Mouse (Mus musculus) neural tube, embryonic 14.5 days (tissue): ENCODE measurements around the gene Supv3l1. TPM values are rescaled to one million over a fixed set of nuclear protein-coding genes. Genes with fewer than 3 reads are reported as not detected.

Experiments used
- ATAC-seq: fragments of 200-750 bp; cut with Nextera tagmentation; 2 replicates; pipeline ENCODE4 v1.8.0; 2017; ENCODE audit warnings: low read depth, mild to moderate bottlenecking, moderate TSS enrichment, moderate library complexity
- H3K27ac ChIP-seq: fragments of 300-500 bp; sonication (generic); 2 replicates; pipeline ENCODE4 v1.5.1; 2014; ENCODE audit warnings: low read depth, mild to moderate bottlenecking, control low read depth, low read length, moderate library complexity, mixed read lengths
- H3K27me3 ChIP-seq: fragments of 300-500 bp; sonication (generic); 2 replicates; pipeline ENCODE4 v1.6.1; 2014; ENCODE audit warnings: low read length; ENCODE audit not compliant: control insufficient read depth, insufficient read depth
- H3K36me3 ChIP-seq: fragments of 300-500 bp; sonication (generic); 2 replicates; pipeline ENCODE4 v1.6.1; 2014; ENCODE audit warnings: low read length, mixed read lengths; ENCODE audit not compliant: control insufficient read depth, insufficient read depth
- H3K4me1 ChIP-seq: fragments of 300-500 bp; sonication (generic); 2 replicates; pipeline ENCODE4 v1.6.1; 2014; ENCODE audit warnings: low read length; ENCODE audit not compliant: control insufficient read depth, insufficient read depth
- H3K4me2 ChIP-seq: fragments of 300-500 bp; sonication (generic); 2 replicates; pipeline ENCODE4 v1.6.1; 2014; ENCODE audit warnings: mild to moderate bottlenecking, low read depth, low read length, control low read depth
- H3K4me3 ChIP-seq: fragments of 300-500 bp; sonication (generic); 2 replicates; pipeline ENCODE4 v1.5.1; 2014; ENCODE audit warnings: low read depth, low read length, control low read depth, mixed read lengths
- H3K9ac ChIP-seq: fragments of 300-500 bp; sonication (generic); replicated peaks from 2 replicates; pipeline ENCODE4 v1.6.1; 2014; ENCODE audit warnings: low read depth, mild to moderate bottlenecking, control low read depth, low read length, mixed read lengths
- H3K9me3 ChIP-seq: fragments of 300-500 bp; sonication (generic); 2 replicates; pipeline ENCODE4 v1.6.1; 2016; ENCODE audit warnings: low read length; ENCODE audit not compliant: control insufficient read depth
- WGBS: fragments of 180-500 bp; shearing (Covaris S2); extraction: QIAGEN DNeasy Blood & Tissue Kit; methylation state at CpG from one replicate; pipeline ENCODE4 v1.1.7; 2014; 5-methylcytosine and 5-hydroxymethylcytosine counted together
- polyA plus RNA-seq: library from polyadenylated mRNA; unstranded; fragments of >200 nt; fragmentation: Nextera tagmentation; extraction: Ambion mirVana; gene quantifications from 2 replicates; pipeline ENCODE4 v1.2.1, GENCODE M21; 2014

Supv3l1 gene
- polyA plus RNA-seq, 1 experiment from 2014 or later, result 20.0 TPM

DNA sequence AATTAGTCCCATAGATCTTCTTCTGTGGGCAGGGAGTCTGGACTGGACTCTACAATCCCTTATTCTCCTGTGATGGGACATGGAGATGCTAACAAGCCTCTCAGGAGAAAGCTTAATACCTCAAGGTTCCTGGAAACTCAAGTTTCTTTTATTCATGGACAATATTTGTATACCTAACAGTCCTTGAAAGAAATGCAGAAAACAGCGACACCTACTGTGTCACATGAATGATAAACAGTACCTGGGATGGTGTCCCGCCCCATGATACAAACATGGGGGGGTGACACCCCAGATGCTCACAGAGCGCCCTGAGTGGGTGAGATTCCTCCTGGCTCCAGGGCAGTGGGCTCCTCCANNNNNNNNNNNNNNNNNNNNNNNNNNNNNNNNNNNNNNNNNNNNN, 66.5 kb downstream of the Supv3l1 start:
- Histone ChIP-seq H3K27me3 (no peaks in the 10 kb centered on the region), H3K4me3 (no peak overlapping the region), H3K27ac (no peak overlapping the region), H3K4me2 (no peak overlapping the region), H3K9me3 (no peaks in the 10 kb centered on the region), H3K9ac (no peak overlapping the region), H3K36me3 (no peaks in the 10 kb centered on the region), H3K4me1 (no peaks in the 10 kb centered on the region)
- ATAC-seq, result no peak
- WGBS, result 86% methylated on average over 3 of the region's 3 CpGs

GRCm38 (mm10) chr10:62380936-62381335, 68.6 kb downstream of the Supv3l1 start:
- H3K4me2 ChIP-seq, result no peak overlapping the region
- H3K4me1 ChIP-seq, result no peaks in the 10 kb centered on the region
- no peaks in the 10 kb centered on the region for H3K36me3 ChIP-seq
- H3K27me3 ChIP-seq, result no peaks in the 10 kb centered on the region
- ATAC-seq, result no peak
- no peak overlapping the region for H3K4me3 ChIP-seq
- no peak overlapping the region for H3K27ac ChIP-seq
- no peaks in the 10 kb centered on the region for H3K9me3 ChIP-seq
- no peak overlapping the region for H3K9ac ChIP-seq

- no peaks in the 10 kb centered on the region for H3K36me3 ChIP-seq
- H3K9ac ChIP-seq, result no peak within 1 kb of the TSS
- H3K27me3 ChIP-seq, result no peaks in the 10 kb centered on the region
- H3K4me3 ChIP-seq, result no peak within 1 kb of the TSS
- H3K4me2 ChIP-seq, result no peak within 1 kb of the TSS
- H3K9me3 ChIP-seq, result no peaks in the 10 kb centered on the region
- 89% methylated on average over 1 of the region's 1 CpGs for WGBS
- no peak within 1 kb of the TSS for H3K27ac ChIP-seq
- H3K4me1 ChIP-seq, result no peaks in the 10 kb centered on the region
- ATAC-seq, result no peak
Observed at GRCm38 (mm10) chr10:62379808-62380207, 69.7 kb downstream of the Supv3l1 start, which contains the start of gene Hk1. Hk1 (minus strand) TSS chr10:62379908.

Other genes with a start within 250 kb of the Supv3l1 start
- 8.5 and 12.7 TPM in 2 replicates for gene Tspan15, start 218.5 kb downstream of the Supv3l1 start, polyA plus RNA-seq
- 0.46 TPM in 1 of 2 replicates, not detected in the other for gene Tacr2, start 197.3 kb downstream of the Supv3l1 start, polyA plus RNA-seq
- gene Hk1, start 69.8 kb downstream of the Supv3l1 start, polyA plus RNA-seq, result 79.7 and 99.9 TPM in 2 replicates
- gene Hkdc1, start 27.2 kb downstream of the Supv3l1 start, polyA plus RNA-seq, result 0.24 and 0.28 TPM in 2 replicates
- gene 4930507D05Rik, start 249 bp downstream of the Supv3l1 start, polyA plus RNA-seq, result 1.5 and 2.8 TPM in 2 replicates
- gene Vps26a, start 37.1 kb upstream of the Supv3l1 start, polyA plus RNA-seq, result 57.5 and 63.4 TPM in 2 replicates
- 4.6 and 8.6 TPM in 2 replicates for gene Srgn, start 77.7 kb upstream of the Supv3l1 start, polyA plus RNA-seq
- 95.7 and 99.8 TPM in 2 replicates for gene Kif1bp, start 128.7 kb upstream of the Supv3l1 start, polyA plus RNA-seq
- 17.9 and 20.9 TPM in 2 replicates for gene Ddx21, start 152.5 kb upstream of the Supv3l1 start, polyA plus RNA-seq
- 85.7 and 98.4 TPM in 2 replicates for gene Ddx50, start 201.5 kb upstream of the Supv3l1 start, polyA plus RNA-seq